Mouse (Mus musculus) kidney, adult 2 months (tissue): ENCODE measurements around the gene Rpl35a.

Experiments used
- CTCF ChIP-seq: fragments of 200-500 bp; conservative IDR thresholded peaks from 2 replicates; pipeline ENCODE4 v1.5.1; 2011; ENCODE audit warnings: low read depth, mild to moderate bottlenecking, control low read depth, low read length, moderate library complexity, mixed read lengths; ENCODE audit not compliant: insufficient read depth, insufficient read length
- POLR2A ChIP-seq: fragments of 200-500 bp; IDR thresholded peaks from one replicate; pipeline ENCODE4 v1.6.1; 2011; ENCODE audit warnings: low read depth, low read length, control low read depth

DNA sequence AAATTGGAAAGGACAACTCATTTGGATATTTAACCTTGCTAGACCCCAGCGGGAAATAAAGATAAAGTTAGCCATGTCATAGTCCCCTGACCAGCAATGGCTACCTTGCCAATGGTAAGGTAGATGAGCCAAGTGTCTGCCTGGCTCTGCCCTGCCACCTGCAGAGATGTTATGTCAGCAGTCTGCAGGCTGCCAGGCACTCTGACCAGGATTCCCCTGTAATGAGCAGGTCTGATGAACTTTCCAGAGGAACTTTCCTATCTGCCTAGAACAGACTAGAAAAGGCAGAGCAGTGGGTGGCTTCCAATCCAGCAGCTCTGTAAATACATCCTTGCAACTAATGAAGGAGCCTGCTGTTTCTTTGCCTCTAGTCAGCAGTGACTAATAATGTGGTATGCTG is 41.3 kb upstream of the Rpl35a start:
- TF ChIP-seq CTCF (no peak), POLR2A (no peak)
